Mouse (Mus musculus) B cell, adult 2 months (primary cell): ENCODE measurements at regions not wholly inside any gene's neighbourhood (a gene's known extent, or its start where the extent isn't known, plus 50 kb on each side); places are given as distances from the start of the nearest gene placed in this dataset.

Experiments used
- DNase-seq, 2 experiments: peaks; one replicate each; pipeline ENCODE4 v3.0.0; 2022

GRCm38 (mm10) chr12:109893657-109894056 is 293.5 kb upstream of the Rtl1 start:
- DNase-seq, result no peak

GRCm38 (mm10) chr12:109895389-109895788 is 295.3 kb upstream of the Rtl1 start:
- no peak for DNase-seq

GRCm38 (mm10) chr12:109896397-109896796 is 296.3 kb upstream of the Rtl1 start:
- DNase-seq, result no peak

GRCm38 (mm10) chr12:109896906-109897305 is 296.8 kb upstream of the Rtl1 start:
- DNase-seq, result no peak

GRCm38 (mm10) chr12:109897861-109898385 is 297.8 kb upstream of the Rtl1 start:
- DNase-seq, result no peak

- no peak for DNase-seq
Observed at GRCm38 (mm10) chr12:109899420-109899819, 299.3 kb upstream of the Rtl1 start.

GRCm38 (mm10) chr12:109910966-109911495 is 310.9 kb upstream of the Rtl1 start:
- DNase-seq, result no peak

- no peak for DNase-seq
Observed at GRCm38 (mm10) chr12:109911506-109911905, 311.4 kb upstream of the Rtl1 start.

- DNase-seq, result no peak
Observed at GRCm38 (mm10) chr12:109917761-109918160, 317.6 kb upstream of the Rtl1 start.

- no peak for DNase-seq
Observed at GRCm38 (mm10) chr12:109918901-109919300, 318.8 kb upstream of the Rtl1 start.

GRCm38 (mm10) chr12:109922111-109922510 is 322.0 kb upstream of the Rtl1 start:
- no peak for DNase-seq

- no peak for DNase-seq
Observed at GRCm38 (mm10) chr12:109925866-109926265, 325.7 kb upstream of the Rtl1 start.

GRCm38 (mm10) chr12:109926643-109927042 is 326.5 kb upstream of the Rtl1 start:
- DNase-seq, result no peak

GRCm38 (mm10) chr12:109946179-109946578 is 332.7 kb upstream of the Dio3 start:
- no peak for DNase-seq

GRCm38 (mm10) chr12:109946936-109947335 is 331.9 kb upstream of the Dio3 start:
- DNase-seq, result no peak

GRCm38 (mm10) chr12:109947886-109948433 is 330.9 kb upstream of the Dio3 start:
- no peak for DNase-seq

- DNase-seq, result no peak
Observed at GRCm38 (mm10) chr12:109948434-109948984, 330.4 kb upstream of the Dio3 start.

- DNase-seq, result no peak
Observed at GRCm38 (mm10) chr12:109949231-109949965, 329.5 kb upstream of the Dio3 start.

GRCm38 (mm10) chr12:109950632-109951031 is 328.2 kb upstream of the Dio3 start:
- no peak for DNase-seq

- DNase-seq, result no peak
Observed at GRCm38 (mm10) chr12:109951473-109951872, 327.4 kb upstream of the Dio3 start.

- DNase-seq, result no peak
Observed at GRCm38 (mm10) chr12:109951884-109952456, 326.9 kb upstream of the Dio3 start.

- DNase-seq, result no peak
Observed at GRCm38 (mm10) chr12:109952933-109953332, 325.9 kb upstream of the Dio3 start.

- no peak for DNase-seq
Observed at GRCm38 (mm10) chr12:109957305-109957704, 321.6 kb upstream of the Dio3 start.
